Mouse (Mus musculus): ENCODE measurements around the gene Syn3.

- TF ChIP-seq POLR2A (IDR thresholded peaks at IDR 0.05; ENCODE audit: low read depth, low read length) (no peak), CTCF (IDR thresholded peaks at IDR 0.05; ENCODE audit: extremely low read depth, insufficient read depth, insufficient read length, insufficient replicate concordance) (no peak)
These were observed 430.8 kb downstream of the Syn3 start for GRCm38 (mm10) chr10:86067911-86068310.
